Mouse (Mus musculus) granulocyte monocyte progenitor cell, adult 5-6 weeks (primary cell): ENCODE data around the gene Tnni2. TPM values are rescaled to one million over a fixed set of nuclear protein-coding genes. Genes with fewer than 3 reads are reported as not detected.
"Not testable (repeated sequence)": the region's sequence is repeated elsewhere in the genome, so short reads cannot be mapped to it uniquely, and the experiment has no call there.

Experiments used
- ATAC-seq: replicated peaks from 2 replicates; pipeline ENCODE4 v1.8.0; 2016; ENCODE audit warnings: mild to moderate bottlenecking, moderate TSS enrichment, inconsistent platforms; ENCODE audit not compliant: poor library complexity, severe bottlenecking
- total RNA-seq, 2 experiments: library from RNA; stranded (forward) in 1 of 2; stranded (reverse) in 1 of 2; fragments of 200-712, 200-1000 nt in 1 of 2; fragments of >200 nt in 1 of 2; fragmentation: Nextera tagmentation in 1 of 2; gene quantifications; 2 replicates each; pipeline ENCODE4 v1.2.3; 2014 to 2017

Tnni2 gene
- 5.6 and 6.0 TPM in 2 replicates for total RNA-seq (2014; fragmentation: Nextera tagmentation)
- total RNA-seq (2017): 3.0 and 8.1 TPM in 2 replicates

- ATAC-seq: no peak
Measured at GRCm38 (mm10) chr7:142441585-142441984, at the start of gene Tnni2. TSS of gene Tnni2 (plus strand) at chr7:142441808.

- ATAC-seq: peak; percentile 50
Measured at GRCm38 (mm10) chr7:142393191-142393590, 48.4 kb upstream of the Tnni2 start.

- ATAC-seq: 0 out of 2 replicates have a peak, but pooled peaks have one; percentile 8
Measured at GRCm38 (mm10) chr7:142394261-142395190, 47.1 kb upstream of the Tnni2 start.

GRCm38 (mm10) chr7:142395472-142395871 is 46.1 kb upstream of the Tnni2 start:
- no peak for ATAC-seq

GRCm38 (mm10) chr7:142396611-142397010 is 45.0 kb upstream of the Tnni2 start:
- ATAC-seq: no peak

GRCm38 (mm10) chr7:142398052-142398451 is 43.6 kb upstream of the Tnni2 start:
- ATAC-seq: peak; percentile 54

- ATAC-seq: peak; percentile 70
Measured at GRCm38 (mm10) chr7:142399250-142399649, 42.4 kb upstream of the Tnni2 start.

- ATAC-seq: no peak
Measured at GRCm38 (mm10) chr7:142400112-142400749, 41.4 kb upstream of the Tnni2 start.

- no peak for ATAC-seq
Measured at GRCm38 (mm10) chr7:142400750-142401142, 40.9 kb upstream of the Tnni2 start.

GRCm38 (mm10) chr7:142403591-142403990 is 38.0 kb upstream of the Tnni2 start:
- ATAC-seq: peak; percentile 70

- not testable (repeated sequence) for ATAC-seq
Measured at GRCm38 (mm10) chr7:142405134-142405533, 36.5 kb upstream of the Tnni2 start.

- no peak; the same call in 1 of the 2 replicates for ATAC-seq
Measured at GRCm38 (mm10) chr7:142407935-142408334, 33.7 kb upstream of the Tnni2 start.

GRCm38 (mm10) chr7:142408686-142409085 is 32.9 kb upstream of the Tnni2 start:
- ATAC-seq: no peak

GRCm38 (mm10) chr7:142409603-142410002 is 32.0 kb upstream of the Tnni2 start:
- no peak for ATAC-seq

GRCm38 (mm10) chr7:142413285-142413684 is 28.3 kb upstream of the Tnni2 start:
- ATAC-seq: no peak

- ATAC-seq: no peak
Measured at GRCm38 (mm10) chr7:142415314-142415713, 26.3 kb upstream of the Tnni2 start.

- no peak for ATAC-seq
Measured at GRCm38 (mm10) chr7:142416225-142416624, 25.4 kb upstream of the Tnni2 start.

- no peak for ATAC-seq
Measured at GRCm38 (mm10) chr7:142418027-142418426, 23.6 kb upstream of the Tnni2 start.

GRCm38 (mm10) chr7:142418679-142419078 is 22.9 kb upstream of the Tnni2 start:
- ATAC-seq: no peak; the same call in 1 of the 2 replicates

- peak; percentile 32 for ATAC-seq
Measured at GRCm38 (mm10) chr7:142419887-142420286, 21.7 kb upstream of the Tnni2 start.

- ATAC-seq: no peak
Measured at GRCm38 (mm10) chr7:142421826-142422225, 19.8 kb upstream of the Tnni2 start.
